Mouse (Mus musculus) megakaryocyte, embryonic 14.5 days (primary cell): ENCODE data around the gene Tspan4. TPM values are rescaled to one million over a fixed set of nuclear protein-coding genes. Genes with fewer than 3 reads are reported as not detected.

Source experiments
- H3K27me3 ChIP-seq: replicated peaks from 2 replicates; pipeline ENCODE3; 2012; ENCODE audit warnings: inconsistent platforms
- H3K36me3 ChIP-seq: replicated peaks from 2 replicates; pipeline ENCODE3; 2012; ENCODE audit warnings: low read length, inconsistent platforms, mixed read lengths
- H3K4me1 ChIP-seq: 2 replicates; pipeline ENCODE4 v1.6.1; 2012; ENCODE audit warnings: inconsistent platforms
- H3K4me3 ChIP-seq: replicated peaks from 2 replicates; pipeline ENCODE3; 2012; ENCODE audit warnings: moderate library complexity, mild to moderate bottlenecking, inconsistent platforms
- H3K9me3 ChIP-seq: 2 replicates; pipeline ENCODE4 v1.6.1; 2012; ENCODE audit warnings: inconsistent platforms
- FLI1 ChIP-seq: IDR thresholded peaks from 2 replicates; pipeline ENCODE4 v1.6.1; 2012; ENCODE audit warnings: low read length, inconsistent platforms, mixed read lengths
- GATA1 ChIP-seq: IDR thresholded peaks from 3 replicates; pipeline ENCODE4 v1.6.1; 2012; ENCODE audit warnings: mixed read lengths, low read length, inconsistent platforms, borderline replicate concordance
- polyA plus RNA-seq: library from polyadenylated mRNA; stranded (reverse); fragments of >175 nt; gene quantifications from 2 replicates; pipeline ENCODE4 v1.2.3, GENCODE M21; 2012; ENCODE audit warnings: low replicate concordance; ENCODE audit not compliant: insufficient read depth

The Tspan4 gene
- polyA plus RNA-seq, 1 experiment, result 54.8 TPM

DNA sequence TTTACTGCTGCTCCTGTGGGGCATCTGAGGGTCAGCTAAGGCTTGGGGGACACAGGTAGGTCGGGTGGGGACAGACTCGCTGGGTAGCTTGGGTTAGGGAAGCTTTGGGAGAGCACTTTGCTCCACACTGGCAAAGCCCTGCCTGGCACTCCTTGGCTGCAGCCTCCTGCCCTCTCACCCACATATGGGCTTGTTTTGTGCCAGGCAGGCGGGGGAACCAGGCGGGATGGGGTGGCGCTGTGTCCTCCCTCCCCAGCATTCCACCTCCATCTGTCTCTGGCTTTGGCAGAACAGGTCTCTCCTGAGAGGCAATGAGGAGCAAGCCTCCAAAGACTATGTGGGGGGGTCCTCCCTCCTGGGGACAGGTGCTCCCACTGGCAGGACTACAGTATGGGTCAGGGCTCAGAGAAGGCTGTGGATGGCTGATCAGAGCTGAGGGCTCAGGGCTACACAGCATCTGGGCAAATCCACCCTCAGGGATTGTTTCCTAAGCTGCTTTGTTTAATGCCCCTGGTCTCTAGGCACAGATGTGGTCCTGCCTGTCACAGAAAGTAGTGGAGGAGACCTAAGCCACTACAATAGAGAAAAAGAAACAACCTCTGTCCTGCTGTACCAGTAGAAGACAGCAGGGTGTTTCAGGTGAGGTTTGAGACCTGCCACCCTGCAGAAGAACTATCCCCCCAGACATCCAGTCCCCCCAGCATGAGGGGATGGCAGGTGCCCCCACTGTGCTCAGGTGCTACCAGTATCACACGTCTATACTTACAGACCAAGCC is 42.1 kb upstream of the Tspan4 start:
- Histone ChIP-seq H3K9me3 (no peaks in the 10 kb centered on the region), H3K4me1 (peaks cover 71% of the 10 kb centered on the region), H3K36me3 (peaks cover 51% of the 10 kb centered on the region), H3K4me3 (no peak overlapping the region), H3K27me3 (no peaks in the 10 kb centered on the region)
- no peak for TF ChIP-seq FLI1
- no peak for TF ChIP-seq GATA1

DNA sequence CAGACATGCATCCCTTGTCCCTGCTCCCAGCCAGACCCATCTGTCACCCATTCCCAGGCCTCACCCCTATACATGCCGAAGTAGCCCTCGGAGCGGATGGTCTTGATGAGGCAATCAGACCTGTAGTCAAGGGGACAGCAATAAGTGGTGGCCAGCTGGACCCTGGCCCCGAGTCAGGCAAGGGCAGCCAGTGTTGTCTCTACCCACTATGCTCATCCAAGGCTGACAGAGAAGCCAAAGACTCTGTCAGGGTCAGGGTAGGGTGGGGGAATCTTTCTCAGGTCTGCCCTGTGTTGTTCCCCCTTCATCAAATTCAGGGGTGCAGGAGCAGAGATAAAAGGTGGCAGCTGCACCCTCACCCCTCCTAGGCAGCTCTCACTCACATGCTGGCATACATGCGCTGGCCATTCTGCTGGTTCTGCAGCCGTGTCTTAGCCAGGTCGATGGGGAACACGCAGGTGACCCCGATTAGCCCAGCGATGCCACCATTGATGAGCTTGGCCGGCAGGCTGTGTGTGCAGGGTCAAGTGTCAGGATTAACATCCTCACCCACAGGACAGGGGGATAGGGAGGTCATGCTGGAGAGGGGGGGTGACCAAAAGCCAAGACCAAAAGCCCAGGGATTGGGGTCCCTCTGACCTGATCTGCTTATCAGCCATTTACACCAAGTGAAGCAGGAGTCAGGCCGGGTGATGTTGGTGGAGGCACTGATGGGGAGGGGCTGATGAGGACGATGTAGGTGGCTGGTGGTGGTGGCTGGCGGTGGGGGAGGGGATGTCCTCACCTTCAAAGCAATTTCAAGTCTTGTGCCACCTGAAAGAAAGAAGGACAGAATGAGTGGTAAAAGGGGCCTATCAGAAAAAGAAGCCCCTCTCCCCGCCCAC is 41.3 kb upstream of the Tspan4 start:
- Histone ChIP-seq H3K9me3 (no peaks in the 10 kb centered on the region), H3K27me3 (no peaks in the 10 kb centered on the region), H3K36me3 (peaks cover 60% of the 10 kb centered on the region), H3K4me3 (peak overlapping the region; percentile 6), H3K4me1 (peaks cover 69% of the 10 kb centered on the region)
- TF ChIP-seq FLI1 (no peak), GATA1 (no peak)

DNA sequence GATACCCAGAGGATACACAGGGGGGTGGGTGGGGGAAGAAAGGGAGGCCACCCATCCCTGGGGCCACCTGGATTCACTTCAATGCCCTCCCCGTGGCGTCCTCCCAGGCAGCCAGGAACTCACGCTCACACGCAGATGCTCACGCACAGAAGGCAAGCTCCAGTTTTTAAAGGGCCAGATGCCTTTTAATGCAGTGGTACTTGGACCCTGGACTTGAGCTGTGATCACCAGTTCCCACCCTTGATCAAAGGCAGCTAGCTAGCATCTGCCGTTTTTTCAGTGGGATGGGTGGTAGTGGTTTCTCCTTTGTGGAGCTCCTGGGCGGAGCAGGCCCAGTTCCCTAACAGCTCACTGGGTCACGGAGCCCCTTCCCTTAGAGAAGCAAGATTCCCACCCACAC is 40.6 kb upstream of the Tspan4 start:
- TF ChIP-seq FLI1 (no peak), GATA1 (no peak)
- Histone ChIP-seq H3K4me1 (peaks cover 66% of the 10 kb centered on the region), H3K27me3 (no peaks in the 10 kb centered on the region), H3K36me3 (peaks cover 67% of the 10 kb centered on the region), H3K9me3 (no peaks in the 10 kb centered on the region), H3K4me3 (peak overlapping the region; percentile 97)

DNA sequence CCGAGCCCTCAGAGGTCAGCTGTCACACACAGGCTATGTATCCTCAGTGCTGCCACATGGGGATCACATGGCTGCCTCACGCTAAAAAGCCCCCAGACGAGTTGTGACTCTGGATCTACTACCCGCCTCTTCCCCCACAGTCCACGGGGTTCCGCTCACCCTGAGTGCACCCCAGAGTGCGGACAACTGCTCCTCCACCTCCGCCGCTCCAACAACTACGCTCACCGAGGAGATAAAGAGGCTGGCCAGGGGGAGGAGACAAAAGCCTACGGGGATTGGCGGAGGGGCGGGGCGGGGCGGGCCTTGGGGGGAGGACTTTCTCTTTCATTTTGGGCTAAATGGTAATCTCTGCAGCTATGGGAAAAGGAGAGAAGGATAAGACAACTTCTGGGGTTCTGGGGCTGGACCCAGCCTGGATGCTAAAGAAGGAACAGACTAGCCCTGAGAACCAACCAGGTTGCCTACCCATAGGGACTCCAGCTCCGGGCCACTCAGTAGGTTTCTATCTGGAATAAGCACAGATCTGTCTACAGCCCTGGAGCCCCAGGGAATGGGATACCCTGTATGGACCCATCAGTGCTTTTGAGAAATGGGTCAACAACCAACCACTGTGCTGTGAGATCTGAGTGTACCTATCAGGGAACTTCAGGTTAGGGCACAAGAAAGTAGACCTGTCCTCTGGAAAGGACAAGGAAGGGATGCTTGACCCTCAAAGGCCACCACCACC is 39.7 kb upstream of the Tspan4 start:
- H3K36me3 ChIP-seq, result peaks cover 69% of the 10 kb centered on the region
- peaks cover 73% of the 10 kb centered on the region for H3K4me1 ChIP-seq

DNA sequence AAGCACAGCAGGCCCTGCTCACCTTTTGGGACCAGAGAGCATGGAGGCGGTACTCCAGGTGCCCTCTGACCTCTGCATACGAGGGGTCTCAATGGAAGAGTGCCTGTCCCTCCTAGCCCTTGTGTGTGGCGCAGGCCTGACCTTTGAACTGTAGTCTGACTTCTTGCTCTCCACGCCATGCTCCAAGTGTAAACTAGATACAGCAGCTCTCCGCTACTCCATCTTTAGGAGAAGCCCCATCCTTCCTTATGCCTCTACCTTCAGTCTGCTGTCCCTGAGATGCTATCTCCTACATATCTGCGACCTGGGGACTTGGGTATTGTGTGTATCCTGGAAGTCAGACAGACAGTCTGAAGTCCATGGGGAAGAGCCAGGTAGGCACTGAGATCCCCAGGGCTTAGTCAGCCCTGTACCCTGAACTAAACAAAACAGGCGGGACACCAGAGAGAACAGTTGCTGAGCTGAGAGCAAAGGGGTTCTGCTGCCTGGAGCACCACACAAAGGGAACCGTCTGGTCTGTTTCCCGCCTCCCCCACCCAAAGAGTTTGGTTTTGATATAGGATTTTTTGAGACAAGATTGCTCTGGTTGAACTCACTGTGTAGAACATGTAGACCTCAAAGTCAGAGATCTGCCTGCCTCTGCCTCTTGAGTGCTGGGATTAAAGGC is 39.1 kb upstream of the Tspan4 start:
- H3K36me3 ChIP-seq, result peaks cover 69% of the 10 kb centered on the region
- peak overlapping the region; percentile 97 for H3K4me3 ChIP-seq
- H3K4me1 ChIP-seq, result peaks cover 80% of the 10 kb centered on the region
- H3K9me3 ChIP-seq, result no peaks in the 10 kb centered on the region
- no peaks in the 10 kb centered on the region for H3K27me3 ChIP-seq
- TF ChIP-seq FLI1, result no peak
- no peak for TF ChIP-seq GATA1

More for the DNA sequence above, 39.7 kb upstream of the Tspan4 start:
- TF ChIP-seq GATA1, result no peak
- no peak for TF ChIP-seq FLI1
- H3K9me3 ChIP-seq, result no peaks in the 10 kb centered on the region
- H3K27me3 ChIP-seq, result no peaks in the 10 kb centered on the region
- peak overlapping the region; percentile 97 for H3K4me3 ChIP-seq

DNA sequence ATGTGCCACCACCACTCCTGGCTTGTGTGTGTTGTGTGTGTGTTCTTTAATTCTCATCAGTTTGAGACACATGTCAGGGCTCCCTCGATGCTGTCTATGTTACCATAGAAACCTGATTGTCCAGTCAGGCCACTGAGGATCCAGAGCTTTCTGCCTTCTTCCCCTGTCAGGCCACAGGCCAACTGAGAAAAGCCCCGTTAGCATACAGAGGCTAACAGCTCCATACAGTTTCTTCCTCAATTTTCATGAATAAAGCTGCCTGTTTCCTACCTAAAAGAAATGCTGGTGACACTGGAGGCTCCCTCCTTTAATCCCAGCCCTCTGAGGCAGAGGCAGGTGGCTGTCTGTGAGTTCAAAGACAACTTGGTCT is 38.5 kb upstream of the Tspan4 start:
- peak overlapping the region; percentile 97 for H3K4me3 ChIP-seq

DNA sequence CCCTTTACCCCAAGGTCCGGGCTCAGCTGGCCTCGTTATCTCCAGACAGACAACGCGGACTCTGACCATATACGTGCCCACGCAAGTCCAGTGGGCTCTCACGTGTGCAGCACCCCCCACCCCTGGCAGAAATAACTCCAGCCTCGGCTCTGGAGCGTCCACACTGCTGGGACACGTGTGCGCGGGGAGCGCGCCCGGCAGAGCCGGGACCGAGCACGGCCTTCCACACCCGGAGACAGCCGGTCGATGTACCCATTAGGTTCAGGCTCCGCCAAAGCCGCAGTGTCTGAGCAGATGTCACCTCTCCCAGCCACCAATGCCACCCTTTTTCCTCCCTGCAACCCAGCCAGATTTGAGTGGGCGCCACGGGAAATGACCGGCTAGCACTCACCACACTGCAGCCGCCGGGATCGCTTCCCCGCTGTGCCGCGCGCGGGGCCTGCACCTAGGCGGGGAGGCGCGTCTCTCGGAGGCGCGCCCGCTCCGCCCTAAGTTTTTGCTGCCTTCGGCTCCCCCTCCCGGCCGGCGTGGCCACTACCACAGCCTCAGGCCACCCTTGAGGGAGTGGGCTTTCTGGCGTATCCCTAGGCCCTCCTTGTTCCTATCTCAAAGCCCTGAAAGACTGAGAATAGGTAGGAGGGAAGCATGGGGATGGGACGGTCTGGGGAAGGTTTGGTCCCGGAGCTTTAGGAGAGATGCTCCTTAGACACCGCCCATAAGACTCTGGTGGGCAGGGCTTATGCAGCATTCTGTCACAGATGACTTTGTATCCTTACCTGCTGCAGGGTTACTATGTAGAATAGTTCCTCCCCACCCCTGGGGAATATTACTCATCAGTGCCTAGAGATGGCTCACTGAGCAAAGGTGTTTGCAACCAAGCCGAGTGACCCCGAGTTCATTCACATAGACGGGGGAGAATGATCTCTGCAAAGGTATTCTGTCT is 37.6 kb upstream of the Tspan4 start, which contains the start of gene Slc25a22:
Gene Slc25a22, minus strand, starts transcription at position 715 of the 943 bp plus-strand sequence.
- Histone ChIP-seq H3K27me3 (no peaks in the 10 kb centered on the region), H3K4me1 (peaks cover 90% of the 10 kb centered on the region), H3K9me3 (no peaks in the 10 kb centered on the region), H3K36me3 (peaks cover 69% of the 10 kb centered on the region), H3K4me3 (peak within 1 kb of the TSS; percentile 97)
- TF ChIP-seq GATA1 (no peak), FLI1 (no peak)

More for the DNA sequence above, 38.5 kb upstream of the Tspan4 start:
- Histone ChIP-seq H3K27me3 (no peaks in the 10 kb centered on the region), H3K36me3 (peaks cover 69% of the 10 kb centered on the region), H3K9me3 (no peaks in the 10 kb centered on the region), H3K4me1 (peaks cover 85% of the 10 kb centered on the region)
- TF ChIP-seq FLI1, result no peak
- TF ChIP-seq GATA1, result no peak

DNA sequence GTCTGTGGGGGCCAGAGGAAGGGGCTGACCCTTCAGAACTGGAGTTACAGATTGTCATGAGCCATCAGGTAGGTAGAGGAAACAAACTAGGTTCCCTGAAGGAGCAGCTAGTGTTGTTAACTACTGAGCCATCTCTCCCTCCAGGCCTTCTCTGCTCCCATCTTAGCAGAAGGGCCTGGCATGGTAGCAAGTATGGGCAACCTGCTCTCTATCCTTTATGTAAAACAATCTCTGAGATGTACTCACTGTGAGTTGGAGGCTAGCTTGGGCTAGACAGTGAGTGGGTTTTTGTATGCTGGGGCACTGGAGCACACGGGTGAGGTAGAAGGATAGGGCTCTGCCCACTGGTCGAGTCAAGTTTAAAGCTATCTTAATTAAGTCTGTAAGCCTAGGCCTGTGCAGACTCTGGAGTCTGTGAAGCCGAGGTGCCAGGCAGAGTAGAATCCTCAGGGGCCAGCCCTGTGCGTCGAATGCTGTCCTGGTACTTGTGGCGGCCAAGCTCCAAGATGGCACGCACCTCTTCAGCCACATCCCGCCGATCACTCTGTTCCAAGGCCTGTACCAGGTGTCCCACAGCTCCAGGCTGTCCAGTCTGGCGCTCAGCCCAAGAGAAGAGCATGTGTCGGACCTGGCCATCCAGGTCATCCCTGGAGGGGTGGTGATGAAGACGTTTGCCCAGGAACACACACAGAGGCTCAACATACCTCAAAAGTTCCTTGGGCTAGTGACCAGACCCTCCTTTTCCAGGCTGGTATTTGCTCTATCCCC is 36.7 kb upstream of the Tspan4 start:
- no peak for TF ChIP-seq FLI1
- TF ChIP-seq GATA1, result no peak
- H3K27me3 ChIP-seq, result no peaks in the 10 kb centered on the region
- H3K4me3 ChIP-seq, result no peak overlapping the region
- H3K36me3 ChIP-seq, result peaks cover 64% of the 10 kb centered on the region
- no peaks in the 10 kb centered on the region for H3K9me3 ChIP-seq
- peaks cover 90% of the 10 kb centered on the region for H3K4me1 ChIP-seq
